Mouse (Mus musculus) right cerebral cortex, adult 18-20 months (tissue): Measurements from ENCODE around the gene Btc.
A peak's percentile ranks its signal among the peaks of the same experiment; 100 is the strongest.

Source experiments
- DNase-seq: peaks from one replicate; pipeline ENCODE4 v3.0.0; 2022; ENCODE audit warnings: mixed read lengths

Btc gene

DNA sequence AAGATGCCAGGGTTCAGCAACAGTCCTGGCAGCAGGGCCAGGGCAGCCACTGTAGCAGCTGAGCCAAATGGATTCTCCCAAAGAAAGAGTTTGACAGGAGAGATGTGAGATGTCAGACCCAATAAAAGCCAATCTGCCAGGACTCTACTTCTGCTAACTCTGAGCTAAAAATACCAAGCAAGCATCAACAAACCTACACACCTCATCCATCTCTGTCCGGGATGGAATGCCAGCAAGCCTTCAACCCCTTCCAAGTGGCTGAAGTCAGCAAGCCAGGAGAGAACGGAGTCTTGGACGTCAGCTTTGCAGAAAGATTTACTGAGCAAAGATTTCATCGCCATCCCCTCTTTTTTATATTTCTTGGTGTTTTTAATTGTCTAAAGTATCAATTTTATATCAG, 88.8 kb downstream of the Btc start:
- DNase-seq, result no peak

- no peak for DNase-seq
Observed at GRCm38 (mm10) chr5:91311767-91312166, 91.0 kb downstream of the Btc start.

DNA sequence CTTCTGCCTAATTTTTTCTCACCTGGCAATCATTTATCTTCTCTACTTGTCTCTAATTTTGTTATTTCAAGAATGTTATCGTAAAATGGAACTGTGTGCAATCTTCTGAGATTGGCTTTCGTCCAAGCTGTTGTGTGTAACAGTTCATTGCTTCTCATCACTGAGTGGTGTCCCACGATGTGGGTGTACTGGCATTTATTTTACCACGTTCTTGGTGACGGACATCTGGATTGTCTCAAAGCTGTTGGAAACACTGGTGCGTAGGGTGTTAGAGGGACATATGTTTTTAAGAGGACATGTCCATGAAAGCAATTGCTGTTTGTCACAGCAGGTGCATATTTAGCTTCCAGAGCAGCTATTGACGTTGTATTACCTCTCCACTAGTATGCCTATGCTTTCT, 94.2 kb downstream of the Btc start:
- DNase-seq, result peak; percentile 27

DNA sequence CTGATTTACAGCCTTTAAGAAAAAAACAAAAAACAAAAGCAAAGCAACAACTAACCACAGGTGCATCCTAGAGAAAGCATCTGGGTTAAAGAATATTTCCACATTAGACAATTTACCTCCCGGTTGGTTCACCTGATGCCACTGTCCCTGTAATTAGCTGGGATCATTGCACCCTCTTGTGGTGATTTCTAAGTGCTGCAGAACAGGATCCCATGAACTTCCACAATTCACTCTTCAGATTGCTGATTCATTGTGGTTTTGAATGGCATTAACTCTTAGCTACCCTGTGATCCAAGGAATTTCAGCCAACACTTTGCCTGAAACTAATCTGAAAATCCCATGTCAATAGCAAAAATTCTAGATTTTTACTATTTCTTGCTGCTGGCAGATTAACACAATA, 94.9 kb downstream of the Btc start:
- DNase-seq, result peak; percentile 55
